Mouse (Mus musculus): ENCODE measurements at regions not wholly inside any gene's neighbourhood (a gene's known extent, or its start where the extent isn't known, plus 50 kb on each side); places are given as distances from the start of the nearest gene placed in this dataset.

DNA sequence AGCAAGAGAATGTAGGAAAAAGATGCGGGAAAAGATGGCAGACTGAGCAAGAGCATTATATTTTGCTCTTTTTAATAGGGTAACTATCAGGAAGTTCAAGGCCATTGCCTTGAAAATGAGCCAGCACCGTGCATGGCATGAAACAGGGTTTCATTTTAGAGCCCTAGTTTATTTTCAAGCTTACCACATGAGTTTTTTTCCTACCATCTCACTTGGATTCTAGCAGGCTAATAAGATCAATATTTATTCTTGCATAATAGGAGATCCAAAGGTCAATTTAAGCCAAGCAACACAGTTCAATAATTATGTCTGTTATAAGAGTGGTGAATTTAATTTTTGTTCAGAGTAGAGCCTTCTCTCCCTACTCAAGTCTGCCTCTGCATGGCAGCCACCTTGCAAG is 149.9 kb upstream of the Plppr1 start:
- no peaks in the 10 kb centered on the region for H3K4me1 ChIP-seq (replicated peaks; ENCODE audit: control insufficient read depth, insufficient read depth, low read length)
- H3K4me3 ChIP-seq (ENCODE audit: low read depth, low read length), result no peak overlapping the region
- H3K27me3 ChIP-seq (replicated peaks; ENCODE audit: control insufficient read depth, insufficient read depth, low read length), result no peaks in the 10 kb centered on the region
- ATAC-seq (replicated peaks; ENCODE audit: low FRiP score, low TSS enrichment, low read depth) (no peak), DNase-seq (ENCODE audit: low spot score) (no peak)
- H3K9ac ChIP-seq (ENCODE audit: low read length), result no peak overlapping the region
- no peak overlapping the region for H3K27ac ChIP-seq (ENCODE audit: low read depth)
- no peak overlapping the region for H3K4me2 ChIP-seq (ENCODE audit: low read length)
- no peaks in the 10 kb centered on the region for H3K36me3 ChIP-seq (ENCODE audit: control insufficient read depth, insufficient read depth, low read length)
- 78% methylated on average over 2 of the region's 2 CpGs for WGBS
- no peaks in the 10 kb centered on the region for H3K9me3 ChIP-seq (ENCODE audit: control insufficient read depth, low read length)

DNA sequence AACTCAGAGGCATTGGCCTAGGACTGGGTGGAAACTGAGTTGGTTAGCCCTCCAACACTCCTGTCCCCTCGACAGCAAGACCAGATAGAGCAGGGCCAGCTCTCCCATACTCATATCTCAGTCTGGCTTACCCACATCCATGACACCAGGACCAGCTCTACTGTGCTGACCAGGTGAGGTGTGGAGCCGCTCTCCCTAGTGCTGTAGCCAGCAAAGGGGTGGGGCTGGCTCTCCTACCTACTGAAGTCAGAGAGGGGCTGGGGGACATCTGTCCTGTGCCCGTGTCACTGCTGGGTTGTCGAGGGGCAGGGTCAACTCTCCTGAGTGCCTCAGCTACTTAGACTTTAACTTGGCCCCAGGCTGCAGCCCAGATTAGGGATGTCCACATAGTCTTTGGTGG is 145.8 kb upstream of the Plppr1 start:
- no peaks in the 10 kb centered on the region for H3K27me3 ChIP-seq (replicated peaks; ENCODE audit: control insufficient read depth, insufficient read depth, low read length)
- H3K4me1 ChIP-seq (replicated peaks; ENCODE audit: control insufficient read depth, insufficient read depth, low read length), result no peaks in the 10 kb centered on the region
- no peaks in the 10 kb centered on the region for H3K36me3 ChIP-seq (ENCODE audit: control insufficient read depth, insufficient read depth, low read length)
- H3K9me3 ChIP-seq (ENCODE audit: control insufficient read depth, low read length), result no peaks in the 10 kb centered on the region
- H3K9ac ChIP-seq (ENCODE audit: low read length), result no peak overlapping the region
- H3K4me2 ChIP-seq (ENCODE audit: low read length), result no peak overlapping the region
- no peak overlapping the region for H3K27ac ChIP-seq (ENCODE audit: low read depth)
- WGBS, result 78% methylated on average over 4 of the region's 4 CpGs
- no peak for DNase-seq (ENCODE audit: low spot score)
- H3K4me3 ChIP-seq (ENCODE audit: low read depth, low read length), result no peak overlapping the region
- no peak for ATAC-seq (replicated peaks; ENCODE audit: low FRiP score, low TSS enrichment, low read depth)

DNA sequence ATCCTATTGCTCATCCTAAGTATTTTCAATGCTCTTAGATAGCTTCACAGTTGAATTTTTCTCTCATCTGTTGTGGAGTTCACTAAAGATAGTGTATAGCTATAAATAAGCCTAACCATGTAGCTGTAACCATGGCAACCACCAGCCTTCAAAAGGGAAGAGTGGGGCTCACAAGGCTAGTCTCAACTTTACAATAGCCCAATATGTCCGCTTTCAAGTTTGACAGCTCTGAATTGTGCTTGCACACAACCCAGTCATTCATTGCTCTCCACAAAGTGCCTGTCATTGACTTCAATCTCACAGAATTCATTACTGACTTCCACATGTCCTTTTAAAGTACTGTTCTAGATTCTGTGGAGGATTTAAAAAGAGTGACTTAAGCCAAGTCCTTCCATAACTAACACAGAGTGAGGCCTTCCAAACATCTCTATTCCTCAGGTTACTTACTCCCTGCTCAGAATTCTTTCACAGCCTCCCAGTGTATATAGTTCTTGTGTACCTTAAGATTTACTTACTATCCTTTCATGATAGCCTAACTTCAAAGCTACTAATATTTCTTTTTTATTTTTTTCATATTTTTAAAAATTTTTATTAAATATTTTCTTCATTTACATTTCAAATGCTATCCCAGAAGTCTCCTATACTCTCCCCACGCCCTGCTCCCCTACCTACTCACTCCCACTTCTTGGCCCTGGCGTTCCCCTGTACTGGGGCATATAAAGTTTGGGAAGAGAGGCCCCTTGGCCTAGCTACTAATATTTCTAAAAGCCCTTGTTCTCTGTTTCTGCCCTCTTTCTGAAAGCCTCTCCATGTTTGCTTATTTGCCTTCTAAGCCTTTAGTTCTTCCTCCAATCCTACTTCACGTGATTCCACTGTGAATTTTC is 134.3 kb upstream of the Plppr1 start:
- DNase-seq (ENCODE audit: low spot score), result no peak
- H3K4me1 ChIP-seq (replicated peaks; ENCODE audit: control insufficient read depth, insufficient read depth, low read length), result no peaks in the 10 kb centered on the region
- H3K4me3 ChIP-seq (ENCODE audit: low read depth, low read length), result no peak overlapping the region
- ATAC-seq (replicated peaks; ENCODE audit: low FRiP score, low TSS enrichment, low read depth), result no peak
- no peaks in the 10 kb centered on the region for H3K36me3 ChIP-seq (ENCODE audit: control insufficient read depth, insufficient read depth, low read length)
- H3K4me2 ChIP-seq (ENCODE audit: low read length), result no peak overlapping the region
- H3K9ac ChIP-seq (ENCODE audit: low read length), result no peak overlapping the region
- H3K9me3 ChIP-seq (ENCODE audit: control insufficient read depth, low read length), result no peaks in the 10 kb centered on the region
- H3K27ac ChIP-seq (ENCODE audit: low read depth), result no peak overlapping the region
- no peaks in the 10 kb centered on the region for H3K27me3 ChIP-seq (replicated peaks; ENCODE audit: control insufficient read depth, insufficient read depth, low read length)
- 78% methylated on average over 4 of the region's 4 CpGs for WGBS

DNA sequence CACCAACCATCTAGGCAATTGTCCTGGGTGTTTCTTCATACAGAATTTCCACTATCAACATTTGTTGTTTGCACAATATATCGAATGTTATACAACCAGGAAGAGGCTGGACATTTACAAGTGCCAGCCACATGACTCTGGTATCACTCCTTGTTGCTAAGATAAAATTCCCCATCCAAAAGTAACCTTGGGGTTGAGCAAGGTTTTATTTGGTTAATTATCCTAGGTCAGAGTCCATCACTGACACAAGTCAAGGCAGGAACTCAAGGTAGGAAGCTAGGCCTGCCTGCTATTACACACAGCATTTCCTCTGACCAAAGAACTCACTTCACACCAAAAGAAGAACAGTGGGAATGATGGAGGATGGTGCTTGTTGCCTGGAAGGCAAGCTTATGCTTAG is 120.7 kb upstream of the Plppr1 start:
- Histone ChIP-seq H3K9me3 (ENCODE audit: control insufficient read depth, low read length) (no peaks in the 10 kb centered on the region), H3K27ac (ENCODE audit: low read depth) (no peak overlapping the region), H3K36me3 (ENCODE audit: control insufficient read depth, insufficient read depth, low read length) (no peaks in the 10 kb centered on the region), H3K9ac (ENCODE audit: low read length) (no peak overlapping the region), H3K4me2 (ENCODE audit: low read length) (no peak overlapping the region), H3K4me3 (ENCODE audit: low read depth, low read length) (no peak overlapping the region), H3K27me3 (replicated peaks; ENCODE audit: control insufficient read depth, insufficient read depth, low read length) (no peaks in the 10 kb centered on the region), H3K4me1 (replicated peaks; ENCODE audit: control insufficient read depth, insufficient read depth, low read length) (no peaks in the 10 kb centered on the region)
- 72% methylated on average over 1 of the region's 1 CpGs for WGBS
- ATAC-seq (replicated peaks; ENCODE audit: low FRiP score, low TSS enrichment, low read depth) (no peak), DNase-seq (ENCODE audit: low spot score) (no peak)

DNA sequence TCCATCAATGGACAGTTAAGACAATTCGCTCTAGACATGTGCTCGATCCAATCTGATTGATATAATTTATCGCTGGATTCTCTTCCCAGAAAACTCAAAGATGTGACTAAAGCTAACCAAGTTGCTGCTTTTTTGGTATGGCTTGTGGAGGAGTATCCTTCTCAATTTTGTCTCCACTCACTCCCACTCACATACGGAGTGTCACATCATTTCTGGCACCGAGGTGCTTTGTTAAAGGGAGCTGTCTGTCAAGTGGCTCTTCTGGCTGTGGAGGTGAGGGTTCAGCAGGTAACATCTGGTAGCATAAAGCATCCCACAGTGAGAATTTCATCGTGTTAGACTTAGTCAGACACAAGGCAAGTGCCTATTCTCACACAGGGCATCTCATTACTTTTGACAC is 120.2 kb upstream of the Plppr1 start:
- no peaks in the 10 kb centered on the region for H3K4me1 ChIP-seq (replicated peaks; ENCODE audit: control insufficient read depth, insufficient read depth, low read length)
- no peak for ATAC-seq (replicated peaks; ENCODE audit: low FRiP score, low TSS enrichment, low read depth)
- H3K27ac ChIP-seq (ENCODE audit: low read depth), result no peak overlapping the region
- H3K36me3 ChIP-seq (ENCODE audit: control insufficient read depth, insufficient read depth, low read length), result no peaks in the 10 kb centered on the region
- no peak overlapping the region for H3K9ac ChIP-seq (ENCODE audit: low read length)
- no peak overlapping the region for H3K4me3 ChIP-seq (ENCODE audit: low read depth, low read length)
- no peaks in the 10 kb centered on the region for H3K27me3 ChIP-seq (replicated peaks; ENCODE audit: control insufficient read depth, insufficient read depth, low read length)
- no peaks in the 10 kb centered on the region for H3K9me3 ChIP-seq (ENCODE audit: control insufficient read depth, low read length)
- WGBS, result 87% methylated on average over 6 of the region's 6 CpGs
- H3K4me2 ChIP-seq (ENCODE audit: low read length), result no peak overlapping the region
- DNase-seq (ENCODE audit: low spot score), result no peak

GRCm38 (mm10) chr4:48945266-48945818 is 113.7 kb upstream of the Plppr1 start:
- no peak overlapping the region for H3K27ac ChIP-seq (ENCODE audit: low read depth)
- H3K9me3 ChIP-seq (ENCODE audit: control insufficient read depth, low read length), result no peaks in the 10 kb centered on the region
- WGBS, result 87% methylated on average over 2 of the region's 2 CpGs
- no peak overlapping the region for H3K9ac ChIP-seq (ENCODE audit: low read length)
- ATAC-seq (replicated peaks; ENCODE audit: low FRiP score, low TSS enrichment, low read depth), result no peak
- H3K4me3 ChIP-seq (ENCODE audit: low read depth, low read length), result no peak overlapping the region
- H3K27me3 ChIP-seq (replicated peaks; ENCODE audit: control insufficient read depth, insufficient read depth, low read length), result no peaks in the 10 kb centered on the region
- no peak overlapping the region for H3K4me2 ChIP-seq (ENCODE audit: low read length)
- no peaks in the 10 kb centered on the region for H3K36me3 ChIP-seq (ENCODE audit: control insufficient read depth, insufficient read depth, low read length)
- H3K4me1 ChIP-seq (replicated peaks; ENCODE audit: control insufficient read depth, insufficient read depth, low read length), result no peaks in the 10 kb centered on the region
- no peak for DNase-seq (ENCODE audit: low spot score)

- no peaks in the 10 kb centered on the region for H3K36me3 ChIP-seq (ENCODE audit: control insufficient read depth, insufficient read depth, low read length)
- no peaks in the 10 kb centered on the region for H3K4me1 ChIP-seq (replicated peaks; ENCODE audit: control insufficient read depth, insufficient read depth, low read length)
- DNase-seq (ENCODE audit: low spot score) (no peak), ATAC-seq (replicated peaks; ENCODE audit: low FRiP score, low TSS enrichment, low read depth) (no peak)
- no peaks in the 10 kb centered on the region for H3K27me3 ChIP-seq (replicated peaks; ENCODE audit: control insufficient read depth, insufficient read depth, low read length)
- no peak overlapping the region for H3K9ac ChIP-seq (ENCODE audit: low read length)
- H3K4me2 ChIP-seq (ENCODE audit: low read length), result no peak overlapping the region
- H3K27ac ChIP-seq (ENCODE audit: low read depth), result no peak overlapping the region
- H3K9me3 ChIP-seq (ENCODE audit: control insufficient read depth, low read length), result no peaks in the 10 kb centered on the region
- H3K4me3 ChIP-seq (ENCODE audit: low read depth, low read length), result no peak overlapping the region
- WGBS, result 69% methylated on average over 1 of the region's 1 CpGs
Measured at GRCm38 (mm10) chr4:48952965-48953364, 106.1 kb upstream of the Plppr1 start.

DNA sequence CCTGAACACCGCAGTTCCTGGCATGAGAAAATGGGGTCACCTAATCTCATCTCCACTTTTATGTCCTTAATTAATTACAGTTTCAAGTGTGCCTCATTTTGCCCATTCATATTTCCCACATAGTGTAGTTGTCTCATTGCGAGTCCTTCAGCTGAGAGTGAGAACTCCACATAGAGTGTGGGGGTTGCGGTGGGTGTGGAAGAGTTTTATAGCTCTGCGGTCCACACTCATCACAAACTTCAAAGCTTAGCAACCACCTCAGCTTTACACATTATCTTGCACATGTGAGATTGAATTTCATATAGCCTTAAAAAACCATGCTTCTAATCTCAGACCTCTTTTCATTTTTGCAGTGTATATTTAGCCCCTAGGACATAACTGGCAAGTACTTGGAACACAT is 83.3 kb upstream of the Plppr1 start:
- H3K4me3 ChIP-seq (ENCODE audit: low read depth, low read length), result no peak overlapping the region
- H3K27me3 ChIP-seq (replicated peaks; ENCODE audit: control insufficient read depth, insufficient read depth, low read length), result no peaks in the 10 kb centered on the region
- H3K9me3 ChIP-seq (ENCODE audit: control insufficient read depth, low read length), result no peaks in the 10 kb centered on the region
- H3K9ac ChIP-seq (ENCODE audit: low read length), result no peak overlapping the region
- no peaks in the 10 kb centered on the region for H3K4me1 ChIP-seq (replicated peaks; ENCODE audit: control insufficient read depth, insufficient read depth, low read length)
- WGBS, result 91% methylated on average over 4 of the region's 4 CpGs
- ATAC-seq (replicated peaks; ENCODE audit: low FRiP score, low TSS enrichment, low read depth), result no peak
- H3K27ac ChIP-seq (ENCODE audit: low read depth), result no peak overlapping the region
- H3K4me2 ChIP-seq (ENCODE audit: low read length), result no peak overlapping the region
- no peaks in the 10 kb centered on the region for H3K36me3 ChIP-seq (ENCODE audit: control insufficient read depth, insufficient read depth, low read length)
- DNase-seq (ENCODE audit: low spot score), result no peak

GRCm38 (mm10) chr4:48992021-48992420 is 67.1 kb upstream of the Plppr1 start:
- Histone ChIP-seq H3K4me2 (ENCODE audit: low read length) (no peak overlapping the region), H3K4me3 (ENCODE audit: low read depth, low read length) (no peak overlapping the region), H3K4me1 (replicated peaks; ENCODE audit: control insufficient read depth, insufficient read depth, low read length) (no peaks in the 10 kb centered on the region), H3K9me3 (ENCODE audit: control insufficient read depth, low read length) (no peaks in the 10 kb centered on the region), H3K9ac (ENCODE audit: low read length) (no peak overlapping the region), H3K27ac (ENCODE audit: low read depth) (no peak overlapping the region), H3K27me3 (replicated peaks; ENCODE audit: control insufficient read depth, insufficient read depth, low read length) (no peaks in the 10 kb centered on the region), H3K36me3 (ENCODE audit: control insufficient read depth, insufficient read depth, low read length) (no peaks in the 10 kb centered on the region)
- DNase-seq (ENCODE audit: low spot score) (no peak), ATAC-seq (replicated peaks; ENCODE audit: low FRiP score, low TSS enrichment, low read depth) (no peak)
- 81% methylated on average over 3 of the region's 3 CpGs for WGBS
